Mouse (Mus musculus): ENCODE results near the gene Crat.
A peak's percentile ranks its signal among the peaks of the same experiment; 100 is the strongest.

Gene Crat

GRCm38 (mm10) chr2:30363773-30364650 is 51.6 kb downstream of the Crat start, which contains the start of gene Miga2:
Miga2 (plus strand) TSS chr2:30364233.
- DNase-seq, result peak; percentile 99

- no peak for DNase-seq
These were observed 52.7 kb downstream of the Crat start for GRCm38 (mm10) chr2:30362865-30363264.

DNA sequence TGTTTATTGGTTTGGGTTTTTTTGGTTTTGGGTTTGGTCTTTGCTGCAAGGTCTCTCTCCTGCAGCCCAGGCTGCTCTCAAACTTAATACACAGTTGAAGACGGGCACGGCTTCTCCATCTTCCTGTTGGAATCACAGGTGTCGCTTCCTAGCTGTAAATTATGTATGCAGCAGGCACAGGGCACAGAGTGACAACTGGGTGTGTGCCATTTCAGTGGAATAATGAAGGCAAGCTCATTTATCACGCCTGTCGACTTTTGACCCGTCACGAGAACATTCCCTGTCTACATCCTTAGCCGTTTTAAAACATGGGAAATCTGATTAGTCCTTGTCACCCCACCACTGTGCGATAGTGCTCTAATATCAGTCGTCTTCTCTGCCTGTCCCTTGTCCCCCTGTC is 55.0 kb downstream of the Crat start:
- peak; percentile 31 for DNase-seq

- peak; percentile 85 for DNase-seq
These were observed 56.8 kb downstream of the Crat start, which contains the start of gene Sh3glb2 for GRCm38 (mm10) chr2:30358533-30359531. Sh3glb2 (minus strand) TSS chr2:30359337.

- no peak for DNase-seq
These were observed 57.8 kb downstream of the Crat start for GRCm38 (mm10) chr2:30357552-30358510.

- DNase-seq, result no peak
These were observed 58.7 kb downstream of the Crat start for GRCm38 (mm10) chr2:30356906-30357305.

GRCm38 (mm10) chr2:30356266-30356665 is 59.3 kb downstream of the Crat start:
- DNase-seq, result no peak

DNA sequence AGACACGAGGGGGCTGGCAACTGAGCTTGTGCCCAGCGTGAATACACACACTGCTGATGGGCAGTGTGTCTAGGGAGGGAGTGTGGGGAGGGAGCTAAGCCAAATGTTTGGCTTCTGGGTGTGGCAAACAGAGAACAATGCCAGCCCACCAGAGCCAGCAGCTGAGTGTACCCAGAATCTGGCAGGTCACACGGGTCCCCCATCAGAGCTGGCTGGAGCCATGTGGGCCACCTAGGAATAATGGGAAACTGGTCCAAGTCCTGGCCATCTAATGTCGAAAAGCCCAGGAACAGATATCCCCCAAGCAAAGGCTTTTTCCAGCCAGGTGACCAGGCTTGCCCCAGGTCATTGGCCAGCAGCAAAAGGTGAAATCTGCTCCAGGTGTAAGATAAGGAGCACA is 59.8 kb downstream of the Crat start:
- no peak for DNase-seq

DNA sequence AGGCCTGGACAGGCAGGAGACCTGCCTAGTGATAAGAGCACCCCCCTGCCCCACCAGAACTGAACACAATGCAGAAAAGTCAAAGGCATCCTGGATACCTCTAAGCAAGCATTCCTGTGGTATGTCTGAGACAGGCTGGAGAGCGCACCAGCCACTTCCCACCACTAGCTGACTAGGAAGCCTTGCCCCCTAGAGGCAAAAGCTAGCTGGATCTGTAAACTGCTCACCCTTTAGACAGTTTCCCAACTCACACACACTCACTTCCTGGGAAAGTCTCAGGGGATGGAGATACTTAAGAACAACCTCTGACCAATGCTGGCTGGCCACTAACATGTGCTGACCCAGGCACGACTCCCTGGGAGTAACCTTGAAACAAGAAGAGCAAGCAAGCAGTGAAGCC is 64.5 kb downstream of the Crat start:
- DNase-seq, result no peak

Measured in kidney, adult 18-20 months (tissue).